Mouse (Mus musculus) megakaryocyte-erythroid progenitor cell, adult 5-6 weeks (primary cell): Measurements from ENCODE around the gene Il22. TPM values are rescaled to one million over a fixed set of nuclear protein-coding genes. Genes with fewer than 3 reads are reported as not detected.
"Not testable (repeated sequence)": the region's sequence is repeated elsewhere in the genome, so short reads cannot be mapped to it uniquely, and the experiment has no call there.

ENCODE experiments used
- ATAC-seq: replicated peaks from 2 replicates; pipeline ENCODE4 v1.8.0; 2016; ENCODE audit warnings: mild to moderate bottlenecking, inconsistent platforms; ENCODE audit not compliant: severe bottlenecking, poor library complexity, low FRiP score, low TSS enrichment
- total RNA-seq, 2 experiments: library from RNA; stranded (forward) in 1 of 2; stranded (reverse) in 1 of 2; fragments of 200-1000, 215-1000 nt in 1 of 2; fragments of >200 nt in 1 of 2; fragmentation: Nextera tagmentation in 1 of 2; gene quantifications; 2 replicates each; pipeline ENCODE4 v1.2.3; 2014 to 2017

The Il22 gene
- not detected in 2 replicates for total RNA-seq (2014; fragmentation: Nextera tagmentation)
- not detected in 2 replicates for total RNA-seq (2017)

DNA sequence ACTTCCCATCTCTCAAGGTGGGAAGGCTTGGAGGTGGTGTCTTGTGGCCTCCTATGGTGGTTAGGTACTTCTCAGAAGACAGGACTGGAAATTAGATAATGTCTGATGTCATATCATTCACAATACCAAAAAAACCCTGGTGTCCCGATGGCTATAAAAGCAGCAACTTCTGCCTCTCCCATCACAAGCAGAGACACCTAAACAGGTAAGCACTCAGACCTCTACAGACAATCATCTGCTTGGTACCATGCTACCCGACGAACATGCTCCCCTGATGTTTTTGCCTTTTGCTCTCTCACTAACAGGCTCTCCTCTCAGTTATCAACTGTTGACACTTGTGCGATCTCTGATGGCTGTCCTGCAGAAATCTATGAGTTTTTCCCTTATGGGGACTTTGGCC lies at the start of gene Il22:
TSS of gene Il22 (plus strand) at position 301 of the 400 bp plus-strand sequence.
- no peak for ATAC-seq

DNA sequence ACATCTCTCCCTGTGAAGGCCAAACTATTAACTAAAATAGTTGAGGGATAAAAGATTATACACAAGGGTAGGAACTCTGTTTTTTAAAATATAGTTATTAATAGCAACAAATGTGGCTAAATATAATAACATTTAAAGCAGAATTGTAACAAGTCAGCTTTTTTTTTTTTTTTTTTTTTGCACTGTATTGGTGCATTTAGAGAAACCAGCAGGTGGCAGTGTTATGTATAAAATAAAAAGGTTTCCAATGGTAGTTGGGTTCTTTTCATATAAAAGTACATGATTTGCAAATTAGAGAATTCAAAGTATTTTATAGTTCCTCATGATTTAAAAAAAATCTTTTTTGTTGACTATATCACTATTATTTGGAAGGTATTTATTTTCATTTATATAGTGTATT lies 48.8 kb upstream of the Il22 start:
- ATAC-seq, result no peak; the same call in 1 of the 2 replicates

DNA sequence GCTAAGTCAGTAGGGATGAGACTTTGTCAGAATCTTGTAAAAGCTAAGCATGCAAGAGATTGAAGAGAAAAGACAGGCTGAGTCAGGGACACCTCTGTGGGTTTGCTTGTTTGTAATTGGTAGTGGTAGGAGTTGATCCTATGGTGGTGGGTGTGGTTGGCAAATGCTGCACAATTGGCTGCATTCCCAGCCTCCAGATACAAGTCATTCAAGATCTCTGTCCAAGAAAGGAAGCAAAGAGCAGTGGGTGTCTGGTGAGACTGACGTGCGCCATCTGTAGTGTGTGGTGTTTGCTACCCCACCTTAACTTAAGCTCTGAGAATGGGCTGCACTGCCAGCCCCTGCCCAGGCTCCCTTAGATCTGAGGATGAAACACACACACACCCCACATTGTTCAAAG lies 43.6 kb upstream of the Il22 start:
- peak; percentile 89 for ATAC-seq

DNA sequence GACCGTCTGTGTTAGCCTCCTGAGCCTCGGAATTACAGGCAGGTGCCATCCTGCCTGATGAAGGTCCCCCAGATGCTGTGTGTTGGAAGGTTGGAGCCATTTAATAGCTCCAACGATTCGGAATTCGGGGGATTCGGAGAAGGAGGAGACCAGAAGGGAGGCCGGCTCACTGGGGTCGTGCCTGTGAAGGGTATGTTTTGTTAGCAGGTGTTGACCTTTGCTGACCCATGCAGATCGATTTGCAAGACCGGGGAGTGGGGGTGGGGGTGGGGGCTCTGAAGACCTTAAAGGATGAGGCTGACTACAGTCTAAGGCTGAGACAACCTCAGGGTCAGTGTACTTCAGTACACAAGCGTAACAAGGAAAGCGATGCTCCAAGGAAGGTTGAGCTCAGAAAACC lies 35.5 kb upstream of the Il22 start:
- ATAC-seq, result no peak

DNA sequence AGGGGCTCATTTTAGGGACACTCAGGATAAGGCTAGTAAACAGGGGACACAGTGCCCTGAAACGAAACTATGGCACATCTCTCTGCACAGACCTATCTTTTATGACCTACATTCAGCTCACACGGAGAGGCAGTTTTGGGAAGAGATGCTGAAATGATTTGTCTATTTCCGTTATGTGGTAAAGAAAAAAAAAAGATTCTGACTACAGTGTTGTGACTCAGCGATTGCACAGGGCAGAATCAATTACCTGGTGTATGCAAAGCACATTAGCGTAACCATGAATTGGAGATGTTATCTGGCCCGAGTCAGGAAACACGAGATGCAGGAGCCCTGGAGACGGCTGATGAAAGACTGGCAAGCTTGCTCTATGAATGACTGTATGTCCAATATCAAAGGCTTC lies 32.3 kb upstream of the Il22 start:
- ATAC-seq, result no peak

DNA sequence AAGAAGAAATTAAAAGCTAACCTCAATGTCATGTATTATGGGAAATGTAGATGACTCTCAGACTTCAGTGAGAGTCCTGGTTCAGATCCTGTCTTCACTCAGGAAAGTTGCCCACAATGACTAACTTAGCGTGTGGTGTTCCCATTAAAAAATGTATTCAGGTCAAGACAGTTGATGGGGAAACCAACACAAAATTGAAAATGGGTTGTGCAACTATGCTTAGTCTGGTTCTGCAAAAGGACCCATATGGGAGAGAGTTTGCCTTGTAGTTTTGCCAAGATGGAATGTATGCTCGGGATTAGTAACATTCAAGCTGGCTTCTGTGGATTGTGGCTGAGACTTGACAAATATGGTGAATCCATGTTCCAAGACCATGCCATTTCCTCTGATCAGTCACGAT lies 31.9 kb upstream of the Il22 start:
- ATAC-seq, result no peak

DNA sequence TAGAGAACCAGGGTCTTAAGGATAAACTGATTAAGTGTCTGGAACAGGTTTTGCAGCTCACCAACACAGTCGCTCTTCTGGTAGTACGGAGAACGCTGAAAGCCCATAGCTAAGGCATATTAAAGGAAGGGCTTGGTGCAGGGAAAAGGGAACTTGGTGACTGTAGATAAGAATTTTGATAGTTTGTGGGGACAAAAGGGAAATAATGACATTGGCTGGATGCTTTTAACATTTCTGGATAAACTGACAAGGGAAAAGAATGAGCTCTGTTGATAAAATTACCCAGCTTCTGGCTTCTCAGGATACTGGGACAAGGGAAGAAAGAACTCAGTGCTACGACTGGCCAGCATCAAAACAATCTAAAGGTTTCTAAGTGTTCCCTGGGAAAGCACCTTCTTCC lies 29.2 kb upstream of the Il22 start:
- ATAC-seq, result not testable (repeated sequence)

DNA sequence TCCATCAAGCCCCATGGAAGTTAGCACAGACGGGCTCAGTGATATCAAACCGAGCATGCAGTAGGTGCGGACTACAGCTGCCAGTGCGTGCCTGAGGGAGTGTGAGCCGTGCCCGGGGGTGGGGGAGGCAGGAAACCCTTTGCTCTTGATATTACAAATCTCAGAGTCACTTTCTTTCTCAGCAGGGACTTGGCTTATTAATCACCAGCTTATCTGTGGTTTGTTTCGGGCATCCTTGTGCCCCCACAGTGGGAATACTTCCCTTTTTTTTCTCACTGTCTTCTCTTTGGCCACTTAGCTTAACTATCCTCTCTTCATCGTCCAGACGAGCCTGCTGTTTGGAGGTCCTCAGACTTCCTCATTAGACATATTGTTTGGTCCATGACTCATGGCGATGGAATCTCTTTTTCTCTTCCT lies 26.0 kb upstream of the Il22 start:
- ATAC-seq, result peak; percentile 52; the same call in 1 of the 2 replicates

DNA sequence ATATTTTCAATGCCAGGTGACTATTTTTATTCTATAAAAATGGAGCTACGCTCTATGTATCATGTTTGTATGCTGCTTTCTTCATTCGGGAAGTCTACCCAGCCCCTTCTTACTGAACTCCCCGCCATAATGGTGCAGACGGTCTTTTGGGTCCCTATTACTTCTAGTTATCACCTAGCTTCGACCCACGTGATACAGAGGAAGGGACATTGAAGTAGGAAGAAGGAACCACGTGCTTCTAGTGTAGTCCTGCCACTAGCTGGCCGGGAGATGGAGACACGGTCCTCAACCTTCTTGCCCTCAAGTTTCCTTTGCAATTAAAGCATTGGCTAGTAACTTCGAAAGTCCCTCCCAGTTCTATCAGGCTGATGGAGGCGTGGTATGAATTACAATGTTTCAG lies 25.5 kb upstream of the Il22 start:
- ATAC-seq, result no peak

DNA sequence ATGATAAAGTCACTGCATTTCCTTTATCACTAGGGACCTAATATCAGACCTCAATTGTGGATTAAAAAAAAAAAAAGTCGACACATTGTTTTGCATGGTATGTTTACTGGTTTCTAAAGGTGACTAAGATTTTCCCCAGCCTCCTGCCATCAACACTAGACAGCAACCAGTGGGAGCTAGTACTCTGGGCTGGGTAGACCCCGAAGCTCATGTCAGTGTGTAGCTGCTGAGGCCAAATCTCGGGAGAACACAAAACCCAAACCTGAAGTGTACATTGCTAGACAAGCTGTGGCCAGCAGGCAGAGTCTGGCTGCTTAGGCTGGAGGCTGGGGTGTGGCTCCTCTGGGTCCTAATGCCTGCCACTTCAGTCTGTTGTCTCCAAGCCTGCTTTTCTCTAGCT lies 9.6 kb upstream of the Il22 start:
- peak; percentile 90 for ATAC-seq

DNA sequence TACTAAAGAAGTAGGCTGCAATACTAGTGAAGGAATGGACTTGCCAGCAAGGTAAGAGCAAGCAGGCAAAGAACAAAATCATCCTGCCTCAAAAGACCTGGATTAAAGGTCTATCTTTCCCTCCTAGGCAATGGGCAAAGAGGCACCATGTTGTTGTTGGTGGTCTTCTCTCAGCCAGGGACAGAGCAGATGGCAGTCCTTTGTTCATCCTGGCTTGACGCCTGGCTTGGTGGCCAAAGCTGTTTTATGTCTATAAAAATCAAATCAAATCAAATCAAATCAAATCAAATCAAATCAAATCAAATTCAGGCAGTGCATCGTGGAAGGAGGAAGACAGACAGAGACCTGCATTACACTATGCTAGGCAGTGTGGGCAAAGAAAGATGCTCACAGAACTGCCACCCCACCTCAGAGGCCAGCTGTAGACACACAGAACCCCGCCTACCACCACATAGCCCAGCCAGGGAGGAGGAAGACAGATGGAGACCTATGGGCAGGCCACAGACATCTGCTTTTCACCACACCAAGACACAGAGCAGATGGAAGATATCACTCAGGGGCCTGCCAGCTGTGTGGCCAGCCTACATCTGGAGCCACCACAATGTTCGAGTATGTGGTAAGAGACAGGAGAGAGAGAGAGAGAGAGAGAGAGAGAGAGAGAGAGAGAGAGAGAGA lies 11.1 kb downstream of the Il22 start:
- ATAC-seq, result not testable (repeated sequence)

DNA sequence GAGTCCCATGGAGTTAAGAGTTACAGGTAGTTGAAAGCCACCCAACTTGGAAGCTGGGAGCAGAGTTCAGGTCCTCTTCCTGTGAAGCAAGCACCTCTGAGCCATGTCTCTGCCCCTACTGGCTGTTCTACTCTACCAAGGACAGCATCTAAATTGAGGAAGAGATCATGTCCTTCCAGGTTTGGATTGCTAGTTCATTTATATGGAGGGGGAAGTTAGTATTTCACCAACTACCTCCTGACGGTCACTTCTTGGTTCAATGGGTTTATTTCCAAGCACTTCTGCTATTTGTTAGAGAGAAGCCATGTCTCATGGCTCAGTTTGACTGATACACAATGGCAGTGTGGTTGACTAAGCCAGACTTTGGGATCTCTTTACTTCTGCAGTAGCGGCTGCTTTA lies 22.9 kb downstream of the Il22 start:
- ATAC-seq, result not testable (repeated sequence)

DNA sequence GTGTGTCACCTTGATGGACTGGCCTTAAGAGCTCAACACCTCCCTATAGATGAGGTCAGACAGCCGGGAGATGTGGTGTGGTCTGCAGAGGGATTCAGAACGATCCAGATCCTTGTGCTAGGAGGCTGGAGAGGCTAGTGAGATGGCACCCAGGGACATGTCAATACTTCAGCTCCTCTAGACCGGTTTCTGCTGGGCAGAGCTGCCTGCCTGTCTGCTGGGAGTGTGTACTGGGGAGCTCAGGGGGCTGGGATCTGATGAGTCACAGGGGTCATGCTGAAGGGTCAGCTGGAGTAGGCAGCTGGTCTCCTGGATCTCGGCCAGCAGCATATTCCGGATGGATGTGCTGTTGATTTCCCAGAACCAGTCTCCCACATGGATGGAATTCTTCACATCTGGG lies 27.9 kb downstream of the Il22 start:
- 0 out of 2 replicates have a peak, but pooled peaks have one; percentile 30 for ATAC-seq

DNA sequence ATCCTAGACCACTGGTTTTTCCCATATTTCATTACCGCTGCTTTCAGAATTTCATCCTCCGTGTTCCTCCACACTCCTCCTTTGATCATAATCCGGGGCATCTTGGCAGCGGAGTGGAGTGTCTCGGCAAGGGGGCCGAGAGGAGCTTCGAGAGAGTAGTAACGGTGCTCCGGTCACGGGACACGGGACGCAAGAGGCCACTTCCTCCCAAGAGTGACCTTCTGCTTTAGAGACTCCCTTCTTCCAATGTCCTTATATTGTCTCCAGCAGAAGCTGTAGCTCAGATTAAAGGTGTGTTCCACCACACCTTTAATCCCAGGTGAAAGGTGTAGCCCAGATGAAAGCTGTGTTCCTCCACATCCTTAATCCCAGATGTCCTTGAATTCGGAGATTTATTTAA lies 35.9 kb downstream of the Il22 start, which contains the start of gene Gm32717:
TSS of gene Gm32717 (minus strand) at position 101 of the 400 bp plus-strand sequence.
- not testable (repeated sequence) for ATAC-seq

DNA sequence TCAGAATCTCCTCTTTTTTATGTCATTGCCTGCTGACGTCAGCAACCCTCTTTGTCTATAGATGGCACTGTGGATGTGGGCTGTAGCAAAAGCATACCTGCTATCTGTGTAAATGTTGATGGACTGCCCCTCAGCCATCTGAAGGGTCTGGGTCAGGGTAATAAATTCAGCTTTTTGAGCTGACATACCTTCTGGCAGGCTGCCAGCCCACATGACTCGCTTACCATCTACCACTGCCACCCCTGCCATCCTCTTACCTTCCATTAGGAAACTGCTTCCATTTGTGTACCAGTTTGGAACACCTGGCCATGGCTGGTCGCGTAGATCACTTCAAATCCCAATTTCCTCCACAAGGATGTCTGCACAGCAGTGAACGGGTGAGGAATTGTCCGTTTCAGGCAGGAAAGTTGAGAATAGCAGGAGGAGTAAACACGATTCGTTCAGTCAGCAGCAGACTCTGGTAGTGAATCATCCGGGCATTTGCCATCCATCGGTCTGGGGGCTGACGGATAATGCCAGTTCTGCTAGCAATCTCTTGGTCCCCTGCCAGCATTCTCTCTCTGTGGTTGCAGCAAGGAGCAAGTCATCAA lies 44.4 kb downstream of the Il22 start:
- not testable (repeated sequence) for ATAC-seq

DNA sequence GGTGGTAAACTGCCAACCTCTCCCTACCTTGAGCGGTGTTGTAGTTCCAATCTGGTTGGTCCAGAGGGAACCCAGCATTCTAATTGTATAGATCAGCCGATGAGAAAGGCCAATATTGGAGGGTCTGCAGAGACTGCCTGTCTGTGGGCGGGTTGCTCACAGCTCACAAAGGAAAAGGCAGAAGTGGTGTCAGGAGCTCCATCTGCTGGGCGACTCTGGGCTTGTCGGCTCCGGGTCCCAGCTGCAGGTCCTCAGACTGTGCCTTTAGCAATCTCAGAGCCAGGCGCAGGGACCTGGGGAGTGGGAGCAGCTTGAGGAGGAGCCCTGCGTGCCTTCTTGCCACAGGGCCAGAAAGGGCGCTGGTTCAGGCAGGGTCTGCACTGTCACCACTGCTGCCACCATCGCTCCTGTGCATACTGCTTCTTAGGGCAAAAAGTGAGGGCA lies 46.1 kb downstream of the Il22 start:
- no peak for ATAC-seq

DNA sequence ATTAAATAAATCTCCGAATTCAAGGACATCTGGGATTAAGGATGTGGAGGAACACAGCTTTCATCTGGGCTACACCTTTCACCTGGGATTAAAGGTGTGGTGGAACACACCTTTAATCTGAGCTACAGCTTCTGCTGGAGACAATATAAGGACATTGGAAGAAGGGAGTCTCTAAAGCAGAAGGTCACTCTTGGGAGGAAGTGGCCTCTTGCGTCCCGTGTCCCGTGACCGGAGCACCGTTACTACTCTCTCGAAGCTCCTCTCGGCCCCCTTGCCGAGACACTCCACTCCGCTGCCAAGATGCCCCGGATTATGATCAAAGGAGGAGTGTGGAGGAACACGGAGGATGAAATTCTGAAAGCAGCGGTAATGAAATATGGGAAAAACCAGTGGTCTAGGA lies 53.6 kb downstream of the Il22 start, which contains the start of gene Gm32802:
TSS of gene Gm32802 (plus strand) at position 301 of the 400 bp plus-strand sequence.
- ATAC-seq, result not testable (repeated sequence)
